Mouse (Mus musculus) layer of hippocampus, adult 9-11 months (tissue): Measurements from ENCODE around the gene Tnfrsf19.

Experiments used
- DNase-seq: peaks from one replicate; pipeline ENCODE4 v3.0.0; 2022

Gene Tnfrsf19

GRCm38 (mm10) chr14:61019880-61020279, 26.4 kb downstream of the Tnfrsf19 start:
- DNase-seq, result no peak

GRCm38 (mm10) chr14:61014544-61014943, 31.7 kb downstream of the Tnfrsf19 start:
- no peak for DNase-seq

- peak; percentile 67 for DNase-seq
Measured at GRCm38 (mm10) chr14:61012397-61012931, 33.8 kb downstream of the Tnfrsf19 start.

DNA sequence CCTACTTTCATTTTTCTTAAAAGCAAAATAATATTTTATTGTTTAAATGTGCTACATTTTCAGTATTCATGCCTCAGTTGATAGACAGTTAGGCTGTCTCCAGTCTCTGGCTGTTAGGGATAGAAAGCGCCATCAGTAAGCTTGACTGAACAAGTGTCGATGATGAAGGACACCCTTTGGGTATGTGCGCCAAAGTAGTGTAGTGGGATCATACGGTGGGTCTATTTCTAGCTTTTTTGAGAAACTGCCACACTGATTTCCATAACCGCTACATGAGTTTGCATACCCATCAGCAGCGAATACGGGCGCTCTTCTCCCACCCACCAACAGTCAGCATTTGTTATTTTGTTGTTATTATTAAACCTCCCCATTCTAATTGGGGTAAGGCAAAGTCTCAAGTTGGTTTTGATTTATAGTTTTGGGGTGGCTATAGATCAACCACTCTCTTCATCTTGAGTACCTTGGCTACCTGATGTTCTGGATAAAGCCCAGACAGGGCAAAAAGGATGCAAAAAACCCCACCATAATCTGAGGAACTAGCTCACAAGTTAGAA, 34.6 kb downstream of the Tnfrsf19 start:
- no peak for DNase-seq

GRCm38 (mm10) chr14:61005127-61005837, 41.0 kb downstream of the Tnfrsf19 start:
- DNase-seq, result no peak

DNA sequence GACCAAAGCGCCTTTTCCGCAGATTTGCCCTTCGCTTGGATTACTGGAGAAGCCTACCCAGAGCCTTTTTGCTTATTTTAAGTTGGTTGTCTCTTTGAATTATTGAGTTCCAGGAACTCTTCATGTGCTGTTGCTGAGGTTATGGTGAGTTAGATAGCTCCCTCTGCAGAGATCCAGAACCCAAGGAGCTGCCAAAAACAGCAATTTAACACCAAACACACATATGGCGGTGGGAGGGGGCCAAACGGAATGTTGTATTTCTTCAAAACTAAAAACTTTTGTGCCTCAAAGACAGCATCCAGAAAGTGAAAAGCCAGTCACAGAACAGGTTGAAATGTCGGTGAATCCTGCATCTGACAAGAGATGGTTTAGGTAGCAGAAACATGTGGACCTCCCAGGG, 42.6 kb downstream of the Tnfrsf19 start:
- DNase-seq, result no peak

GRCm38 (mm10) chr14:61000072-61000471, 46.2 kb downstream of the Tnfrsf19 start:
- DNase-seq, result no peak

DNA sequence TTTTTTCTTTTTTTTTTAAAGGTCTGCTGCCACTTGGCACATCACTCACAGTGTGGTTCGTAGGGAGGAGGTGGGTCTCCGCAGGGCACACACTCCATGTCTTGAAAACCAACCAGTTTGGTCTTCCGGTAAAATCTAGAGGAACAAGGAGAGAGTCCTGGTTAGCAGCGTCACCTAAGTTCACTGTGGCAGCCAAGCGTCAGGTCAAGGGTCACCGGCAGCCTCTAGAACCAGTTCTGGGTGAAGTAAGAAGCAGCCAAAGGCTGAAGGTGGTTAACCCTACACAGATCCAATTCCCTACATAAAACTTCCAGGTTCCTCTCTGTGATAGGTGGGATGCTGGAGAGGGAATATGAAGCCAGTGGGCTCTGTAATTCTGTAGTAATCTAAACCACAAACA, 49.7 kb downstream of the Tnfrsf19 start:
- DNase-seq, result no peak

- DNase-seq, result no peak
Measured at GRCm38 (mm10) chr14:60993506-60993905, 52.8 kb downstream of the Tnfrsf19 start.

DNA sequence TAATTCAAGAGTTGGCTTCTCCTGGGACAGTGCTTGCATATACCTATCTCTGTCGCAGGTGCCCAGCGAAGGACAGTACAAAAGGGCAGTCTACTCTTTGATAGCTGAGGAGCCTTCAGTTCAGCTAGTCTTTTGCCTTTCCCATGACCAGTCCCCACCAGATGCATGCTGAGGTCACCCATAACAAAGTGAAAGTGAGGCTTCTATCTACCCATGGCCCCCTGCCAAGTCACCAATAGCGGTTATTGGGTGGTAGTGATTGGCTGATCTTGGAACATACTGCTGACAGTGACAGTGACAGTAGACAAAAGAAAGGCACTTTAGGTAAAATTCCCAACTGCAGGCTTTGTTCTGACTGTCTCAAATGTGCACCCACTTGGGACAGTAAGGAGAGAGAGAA, 53.2 kb downstream of the Tnfrsf19 start:
- DNase-seq, result no peak

- DNase-seq, result no peak
Measured at GRCm38 (mm10) chr14:60992144-60992543, 54.1 kb downstream of the Tnfrsf19 start.

- no peak for DNase-seq
Measured at GRCm38 (mm10) chr14:60988228-60988627, 58.1 kb downstream of the Tnfrsf19 start.

- DNase-seq, result no peak
Measured at GRCm38 (mm10) chr14:60986926-60987325, 59.4 kb downstream of the Tnfrsf19 start.

DNA sequence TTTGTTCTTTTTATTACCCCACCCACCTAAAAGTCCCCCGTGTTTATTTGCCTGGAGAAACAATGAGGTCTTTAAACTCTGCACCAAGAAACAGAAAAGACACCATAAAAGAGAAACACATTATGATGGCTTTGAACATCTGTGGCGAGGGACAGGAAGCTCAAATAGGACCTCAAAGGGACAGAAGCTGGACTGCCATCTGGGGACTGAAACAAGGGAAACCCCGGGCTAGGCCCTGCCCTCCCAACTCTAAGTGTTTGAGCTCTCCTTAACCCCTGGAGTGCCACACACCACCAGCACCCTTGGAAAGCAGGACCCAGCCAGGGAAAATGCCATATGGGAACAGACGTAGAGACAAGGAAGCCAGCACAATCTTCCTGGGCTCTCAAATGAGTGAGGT, 61.2 kb downstream of the Tnfrsf19 start:
- no peak for DNase-seq

DNA sequence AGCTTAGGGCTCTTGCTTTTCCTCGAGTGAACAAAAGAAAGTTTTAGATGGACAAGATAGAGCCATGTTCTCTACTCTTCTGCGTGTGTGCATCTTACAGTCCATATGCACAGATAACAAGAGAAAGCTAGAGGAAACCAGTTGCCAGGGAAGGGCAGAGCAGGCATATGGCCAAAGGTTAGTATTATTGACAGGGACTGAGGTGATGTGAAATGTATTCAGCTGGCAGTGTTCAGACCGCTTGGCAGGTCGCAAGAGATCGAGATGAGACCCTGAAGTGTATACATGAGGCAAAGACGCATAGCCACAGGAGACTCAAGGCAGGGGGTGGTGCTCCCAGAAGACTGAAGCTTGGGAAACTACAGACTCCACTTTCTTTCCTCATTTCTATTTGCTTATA, 62.0 kb downstream of the Tnfrsf19 start:
- DNase-seq, result no peak

GRCm38 (mm10) chr14:60982126-60982525, 64.2 kb downstream of the Tnfrsf19 start:
- no peak for DNase-seq

GRCm38 (mm10) chr14:60980244-60980887, 65.9 kb downstream of the Tnfrsf19 start:
- DNase-seq, result peak; percentile 29

- no peak for DNase-seq
Measured at GRCm38 (mm10) chr14:60978129-60978528, 68.2 kb downstream of the Tnfrsf19 start.

DNA sequence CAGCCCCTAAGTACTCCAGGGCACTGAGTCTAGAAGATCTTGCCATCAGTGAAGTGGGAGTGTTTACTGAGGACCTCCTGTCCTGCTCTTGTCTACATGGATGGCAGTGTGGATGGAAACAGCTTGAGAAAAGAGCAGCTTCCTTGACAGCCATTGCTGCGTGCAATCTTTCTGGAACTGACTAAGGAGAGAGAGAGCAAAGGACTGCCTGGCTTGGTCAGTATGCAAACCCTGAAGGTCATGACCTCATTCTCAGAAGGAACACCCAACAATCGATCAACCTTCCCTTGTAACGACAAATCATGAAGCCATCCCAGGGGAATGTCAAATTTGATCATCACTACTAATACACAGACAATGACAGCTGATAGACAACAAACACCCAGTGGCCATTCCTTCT, 70.1 kb downstream of the Tnfrsf19 start:
- no peak for DNase-seq

DNA sequence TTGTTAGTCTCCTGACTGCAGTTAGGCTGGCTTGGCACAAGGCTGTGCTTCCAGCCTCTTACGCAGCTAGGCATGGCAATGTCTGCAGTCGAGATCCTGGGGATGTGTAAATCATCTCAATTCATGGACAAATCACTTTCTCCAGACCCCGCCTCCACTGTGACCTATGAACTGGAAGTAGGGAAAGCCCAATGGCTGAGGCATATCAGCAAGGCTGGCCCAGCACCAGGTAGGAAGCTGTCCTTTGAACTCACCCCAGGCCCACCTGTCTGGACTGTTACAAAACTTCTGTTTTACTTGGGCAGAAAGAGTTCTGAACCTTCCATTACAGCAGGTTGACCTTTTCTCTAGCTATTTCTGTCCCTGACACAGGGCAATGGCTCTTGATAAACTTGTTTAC, 70.6 kb downstream of the Tnfrsf19 start:
- DNase-seq, result no peak

GRCm38 (mm10) chr14:60970961-60971360, 75.3 kb downstream of the Tnfrsf19 start:
- DNase-seq, result peak; percentile 42

GRCm38 (mm10) chr14:60966061-60966460, 80.2 kb downstream of the Tnfrsf19 start:
- DNase-seq, result no peak

DNA sequence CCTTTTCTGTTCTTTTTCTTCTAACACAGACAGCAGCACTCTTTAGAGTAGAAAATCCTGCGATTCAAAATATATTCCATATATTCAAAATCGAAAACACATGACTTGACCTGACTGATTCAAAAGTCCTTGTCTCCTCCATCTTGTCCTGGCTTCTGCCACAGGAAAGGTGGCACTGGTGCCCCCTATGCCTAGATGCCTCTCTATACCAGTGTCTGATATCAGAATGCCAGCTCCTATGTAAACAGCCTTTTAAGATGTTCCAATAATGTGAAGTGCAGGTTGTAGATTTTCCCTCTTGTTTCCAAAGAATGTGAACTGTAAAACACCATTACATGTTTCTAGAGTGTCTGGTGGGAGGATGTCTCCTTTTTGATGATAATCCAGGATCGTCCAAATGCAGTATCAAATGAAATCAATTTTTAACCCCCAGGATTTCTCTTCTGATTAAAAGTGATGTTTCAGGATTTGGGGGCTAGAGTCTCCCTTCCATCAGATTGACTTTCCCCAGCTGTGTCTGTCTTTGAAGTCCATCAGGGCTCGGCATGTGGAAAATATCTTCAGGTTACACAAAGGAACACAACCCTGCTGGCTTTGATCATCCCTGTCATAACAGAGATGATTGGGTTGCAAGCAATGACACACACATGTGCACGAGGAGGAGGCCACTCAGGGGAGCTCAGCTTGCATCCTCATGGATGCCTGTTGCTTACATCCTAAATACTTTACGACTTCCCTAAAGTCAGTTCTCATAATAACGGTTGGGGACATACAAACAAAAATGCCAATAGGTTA, 82.1 kb downstream of the Tnfrsf19 start:
- no peak for DNase-seq
